Mouse (Mus musculus): ENCODE results near the gene Cdh6. TPM values are rescaled to one million over a fixed set of nuclear protein-coding genes. Genes with fewer than 3 reads are reported as not detected.
A peak's percentile ranks its signal among the peaks of the same experiment; 100 is the strongest.

Cdh6 gene
- total RNA-seq (2021) = 1 to 10 TPM; 2.9 TPM
- long read RNA-seq, experiment 1, full-length matches to known transcripts = 1 of 2 reads
- long read RNA-seq, experiment 1, partial matches to known transcripts = 1 of 2 reads
- long read RNA-seq, experiment 1, other reads (novel, unspliced or antisense) = 0 of 2 reads
- long read RNA-seq, experiment 2, full-length matches to known transcripts = 1 of 2 reads
- long read RNA-seq, experiment 2, partial matches to known transcripts = 1 of 2 reads
- long read RNA-seq, experiment 2, other reads (novel, unspliced or antisense) = 0 of 2 reads

DNA sequence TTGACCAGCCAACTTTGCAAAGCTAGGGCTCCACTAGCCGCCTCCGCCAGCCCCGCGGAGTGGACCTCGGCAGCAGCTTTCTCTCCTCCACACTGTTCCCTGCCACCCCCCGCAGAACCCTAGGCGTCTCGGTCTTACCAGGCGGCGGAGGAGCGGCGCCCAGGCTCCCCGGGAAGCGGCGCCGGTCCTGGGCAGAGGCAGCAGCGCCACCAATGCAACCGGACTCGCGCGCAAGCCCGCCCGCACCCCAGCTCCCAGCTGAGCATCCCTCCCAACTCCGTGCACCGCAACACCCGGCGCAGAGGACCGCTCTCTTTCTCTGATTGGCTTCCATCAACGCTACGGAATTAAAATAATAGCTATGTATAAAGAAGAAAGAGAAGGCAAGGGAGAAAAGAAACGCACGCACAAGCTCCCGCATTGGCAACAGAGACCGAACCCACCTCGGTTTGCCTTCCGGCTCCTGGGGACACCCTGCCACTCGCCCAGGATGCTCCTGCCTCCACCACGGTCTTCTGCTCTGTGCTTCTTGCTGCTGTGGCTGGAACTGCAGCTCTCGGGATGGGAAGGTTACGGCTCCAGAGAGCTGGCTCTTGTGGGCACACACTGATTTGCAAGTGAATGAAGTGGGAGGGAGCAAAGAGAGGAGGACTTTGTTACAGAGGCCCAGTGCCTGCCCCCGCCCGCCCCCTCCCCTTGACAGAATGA is at the start of gene Cdh6:
Gene Cdh6, minus strand, starts transcription at position 605 of the 708 bp plus-strand sequence.
- DNase-seq (ENCODE audit: low spot score in 2 of 2) = peak in 1 of 2 experiments; percentile 33

DNA sequence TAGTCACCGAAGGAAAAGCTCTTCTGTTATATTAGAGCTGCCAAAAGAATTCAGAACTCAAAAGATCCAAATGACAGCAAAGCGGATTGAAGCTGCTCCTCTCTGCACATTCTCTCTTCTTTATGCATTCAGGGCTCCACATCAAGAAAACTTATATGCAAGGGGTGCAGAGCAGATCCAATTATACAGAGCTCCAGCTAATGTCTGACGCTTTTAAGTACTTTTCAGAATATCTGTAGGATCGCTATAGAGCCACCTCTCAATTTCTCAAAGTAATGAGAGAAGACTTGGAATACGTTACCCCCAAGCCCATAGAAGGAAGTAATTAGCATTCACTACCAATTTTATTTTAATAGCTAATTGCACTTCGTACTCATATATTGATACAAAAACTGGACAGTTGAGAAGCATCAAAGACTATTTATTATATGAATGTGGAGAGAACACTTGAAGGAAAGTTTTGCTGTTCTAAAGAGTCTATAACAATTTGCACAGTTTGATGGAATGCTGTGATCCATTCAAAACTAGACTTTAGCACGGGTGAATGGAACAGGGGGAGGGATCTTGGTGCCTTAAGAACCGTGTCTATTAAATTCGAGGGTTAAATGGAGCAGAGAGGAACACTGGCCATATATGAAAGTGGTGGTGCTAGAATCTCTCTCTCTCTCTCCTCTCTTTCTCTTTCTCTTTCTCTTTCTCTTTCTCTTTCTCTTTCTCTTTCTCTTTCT is 46.4 kb upstream of the Cdh6 start:
- DNase-seq (ENCODE audit: low spot score in 2 of 2) = no peak

- no peak for DNase-seq (ENCODE audit: low spot score in 2 of 2)
Observed at GRCm38 (mm10) chr15:13217800-13218199, 44.3 kb upstream of the Cdh6 start.

GRCm38 (mm10) chr15:13217161-13217560 is 43.7 kb upstream of the Cdh6 start:
- no peak for DNase-seq (ENCODE audit: low spot score in 2 of 2)

GRCm38 (mm10) chr15:13212956-13213355 is 39.5 kb upstream of the Cdh6 start:
- DNase-seq (ENCODE audit: low spot score in 2 of 2) = no peak

DNA sequence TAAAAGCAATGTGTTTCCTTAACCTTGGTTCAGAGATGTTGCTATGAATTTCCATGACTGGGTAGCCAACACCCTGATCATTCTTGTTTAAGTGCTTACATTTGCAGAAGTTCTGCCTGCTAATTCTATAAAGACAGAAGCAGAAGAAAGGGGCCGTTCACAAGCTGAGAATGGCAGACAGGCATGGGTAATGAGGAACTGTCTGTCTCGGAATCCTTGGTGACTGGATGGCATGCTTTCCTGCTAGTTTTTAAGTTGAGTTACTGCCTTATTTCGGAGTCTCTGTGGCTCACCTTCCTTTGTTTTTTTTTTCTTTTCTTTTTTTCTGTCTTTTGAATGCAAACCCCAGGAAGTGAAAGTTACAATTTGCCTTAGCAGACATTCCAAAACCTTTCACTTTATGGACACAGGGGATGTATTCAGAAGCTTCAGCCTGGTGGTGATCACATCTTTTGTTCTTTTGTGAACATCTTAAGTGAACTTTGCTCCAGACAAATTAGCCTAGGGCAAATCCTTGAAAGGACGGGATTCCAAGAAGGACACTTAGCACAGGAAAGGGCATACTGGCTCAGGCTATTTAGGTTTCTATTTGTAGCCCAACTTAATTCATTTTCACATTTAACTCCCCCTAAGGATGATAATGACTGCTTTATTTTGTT is 38.7 kb upstream of the Cdh6 start:
- DNase-seq (ENCODE audit: low spot score in 2 of 2) = no peak

GRCm38 (mm10) chr15:13210186-13210585 is 36.7 kb upstream of the Cdh6 start:
- DNase-seq (ENCODE audit: low spot score in 2 of 2) = no peak

- no peak for DNase-seq (ENCODE audit: low spot score in 2 of 2)
Observed at GRCm38 (mm10) chr15:13208716-13209115, 35.2 kb upstream of the Cdh6 start.

GRCm38 (mm10) chr15:13196237-13196636 is 22.8 kb upstream of the Cdh6 start:
- DNase-seq (ENCODE audit: low spot score in 2 of 2) = no peak

- DNase-seq (ENCODE audit: low spot score in 2 of 2) = no peak
Observed at GRCm38 (mm10) chr15:13194048-13194447, 20.6 kb upstream of the Cdh6 start.

GRCm38 (mm10) chr15:13193076-13193475 is 19.6 kb upstream of the Cdh6 start:
- no peak for DNase-seq (ENCODE audit: low spot score in 2 of 2)

DNA sequence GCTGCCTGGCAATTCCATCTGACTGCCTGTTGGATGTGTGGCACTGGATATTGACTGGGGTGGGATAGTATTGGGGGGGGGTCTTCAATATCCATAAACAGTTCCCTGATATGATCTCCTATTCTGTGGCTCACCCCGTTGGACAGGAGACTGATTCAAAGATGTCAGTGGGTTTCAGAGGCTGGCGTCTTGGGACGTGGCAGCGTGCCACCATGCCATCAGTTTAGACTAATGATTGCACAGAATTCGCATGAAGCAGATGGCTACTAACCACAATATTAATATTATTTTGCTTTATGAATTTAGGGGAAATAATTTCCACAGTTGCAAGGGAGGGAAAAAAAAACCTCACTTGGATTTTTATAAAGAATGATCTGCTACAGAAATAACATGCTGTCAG is 10.2 kb upstream of the Cdh6 start:
- DNase-seq (ENCODE audit: low spot score in 2 of 2) = no peak

DNA sequence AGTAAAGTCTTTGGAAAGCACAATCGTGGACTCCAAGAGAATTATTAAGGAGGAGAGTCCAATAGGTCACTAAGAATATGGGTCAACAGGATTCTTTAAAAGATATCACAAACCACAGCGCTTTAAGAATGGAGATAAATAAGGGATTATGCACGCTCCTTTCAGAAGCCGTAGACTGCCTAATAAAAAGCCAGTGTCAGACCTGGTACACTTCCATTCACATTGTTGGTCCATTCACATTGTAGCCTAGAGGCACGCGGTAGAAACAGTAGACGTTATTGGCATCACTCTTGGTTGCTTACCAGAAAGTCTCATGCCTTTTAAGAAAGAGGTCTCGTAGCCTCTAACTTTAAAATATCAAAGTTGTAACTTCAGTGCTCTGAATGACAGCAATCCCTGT is 8.0 kb upstream of the Cdh6 start:
- DNase-seq (ENCODE audit: low spot score in 2 of 2) = no peak

GRCm38 (mm10) chr15:13181014-13181413 is 7.5 kb upstream of the Cdh6 start:
- DNase-seq (ENCODE audit: low spot score in 2 of 2) = no peak

GRCm38 (mm10) chr15:13175978-13176377 is 2.5 kb upstream of the Cdh6 start:
- DNase-seq (ENCODE audit: low spot score in 2 of 2) = no peak

- DNase-seq (ENCODE audit: low spot score in 2 of 2) = no peak
Observed at GRCm38 (mm10) chr15:13174618-13174980, 1.1 kb upstream of the Cdh6 start.

GRCm38 (mm10) chr15:13173840-13174617 is 554 bp upstream of the Cdh6 start:
- no peak for DNase-seq (ENCODE audit: low spot score in 2 of 2)

DNA sequence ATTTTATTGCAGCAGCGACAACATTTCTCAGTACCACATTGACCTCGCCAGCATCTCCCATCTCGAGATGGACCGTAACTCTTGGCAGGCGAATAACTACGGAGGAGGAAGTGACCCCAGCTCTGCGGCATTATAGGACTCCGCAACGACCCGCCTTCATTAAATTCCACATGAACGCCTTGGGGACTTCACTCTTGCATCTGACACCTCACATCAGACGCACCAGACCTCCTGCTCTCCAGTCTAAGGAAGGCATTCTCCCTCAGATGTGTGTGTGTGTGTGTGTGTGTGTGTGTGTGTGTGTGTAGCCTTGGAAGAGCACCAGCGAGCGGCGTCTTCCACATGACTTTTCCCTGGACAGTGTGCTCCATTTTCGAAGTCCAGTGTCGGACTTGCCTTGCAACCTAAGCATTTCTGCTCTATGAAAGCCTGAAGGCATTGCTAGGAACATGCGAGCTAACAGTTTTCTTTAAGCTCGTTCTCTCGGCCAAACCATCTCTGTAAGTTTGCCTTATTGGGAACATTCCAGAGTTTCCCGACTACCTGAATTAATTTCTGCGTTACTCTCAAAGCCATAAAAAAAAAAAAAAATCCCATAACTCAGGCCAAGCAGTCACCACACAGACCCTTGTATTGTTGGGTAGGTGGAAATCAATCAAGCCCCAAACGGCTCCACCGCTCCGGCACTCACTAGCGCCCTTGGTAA is 957 bp downstream of the Cdh6 start:
- DNase-seq (ENCODE audit: low spot score in 2 of 2) = peak in 1 of 2 experiments; percentile 8

DNA sequence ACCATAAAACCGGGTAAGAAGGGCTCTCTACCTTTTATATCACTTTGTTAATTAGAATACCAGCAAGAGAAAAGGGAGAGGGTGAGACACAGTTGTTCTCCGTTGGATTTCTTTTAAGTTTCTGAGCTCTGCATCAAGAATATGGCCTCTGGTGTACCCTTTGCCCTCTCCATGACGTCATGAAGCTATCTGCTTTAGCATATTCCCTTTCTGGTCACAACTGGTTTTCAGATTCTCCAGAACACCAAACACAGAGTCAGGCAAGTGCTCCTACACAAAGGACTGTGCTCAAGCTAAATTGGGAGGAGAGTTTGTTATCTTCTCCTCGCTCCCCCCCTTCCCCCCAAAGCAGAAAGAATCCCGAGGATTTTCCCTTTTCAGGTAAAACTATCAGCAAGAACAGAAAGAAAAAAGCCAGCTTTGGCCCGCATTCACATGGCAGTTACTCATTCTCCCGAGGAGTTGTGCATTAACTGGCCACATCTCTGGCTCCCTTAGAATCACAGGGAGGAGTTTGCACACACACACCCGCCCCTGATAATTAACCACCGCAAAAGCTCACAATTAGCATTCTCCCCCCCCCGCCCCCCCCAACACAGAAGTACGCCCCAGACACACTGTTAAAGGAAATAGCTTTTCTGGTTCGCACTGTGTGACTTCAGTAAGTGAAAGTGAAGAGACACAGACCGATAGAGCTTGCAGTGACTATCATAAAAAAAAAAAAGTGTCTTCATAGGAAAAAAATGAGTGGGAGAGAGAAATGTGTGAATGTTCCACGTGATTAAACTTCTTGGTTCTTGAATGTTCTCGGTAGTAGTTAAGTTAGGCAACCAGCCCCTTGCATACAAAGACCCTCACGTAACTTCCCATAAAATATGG is 1.8 kb downstream of the Cdh6 start:
- DNase-seq (ENCODE audit: low spot score in 2 of 2) = no peak

All from gastrocnemius, postnatal 4 days (tissue).